Mouse (Mus musculus) cortical plate, adult 2 months (tissue): ENCODE data around the gene Szrd1.

Experiments
- CTCF ChIP-seq: fragments of 200-500 bp; IDR thresholded peaks from 2 replicates; pipeline ENCODE4 v1.5.1; 2011; ENCODE audit warnings: mild to moderate bottlenecking, control low read depth, low read length; ENCODE audit not compliant: insufficient read depth; ENCODE audit errors: extremely low read depth
- POLR2A ChIP-seq: fragments of 200-500 bp; IDR thresholded peaks from 2 replicates; pipeline ENCODE4 v1.6.1; 2011; ENCODE audit warnings: mild to moderate bottlenecking, low read length, control low read depth; ENCODE audit not compliant: insufficient read depth; ENCODE audit errors: extremely low read depth

DNA sequence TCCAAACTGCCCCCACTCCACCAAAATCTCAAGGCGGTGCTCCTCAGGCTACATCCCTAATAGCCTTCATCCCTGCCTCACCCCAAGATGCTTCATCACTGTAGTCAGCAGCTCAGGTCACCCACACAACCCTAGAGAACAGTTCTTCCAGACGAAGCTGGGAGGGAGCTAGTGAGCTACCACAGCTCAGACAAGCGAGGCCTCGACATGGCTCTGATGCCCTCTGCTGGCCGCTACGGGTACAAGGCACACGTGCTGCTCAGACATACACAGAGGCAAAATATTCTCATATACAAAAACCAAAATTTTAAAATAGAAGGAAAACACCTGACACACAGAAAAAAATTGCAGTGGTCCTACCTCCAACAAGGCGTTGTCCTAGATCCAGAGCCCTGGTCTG, 74.5 kb downstream of the Szrd1 start:
- TF ChIP-seq CTCF (peak; percentile 100), POLR2A (no peak)
